In the genomic region with DNA sequence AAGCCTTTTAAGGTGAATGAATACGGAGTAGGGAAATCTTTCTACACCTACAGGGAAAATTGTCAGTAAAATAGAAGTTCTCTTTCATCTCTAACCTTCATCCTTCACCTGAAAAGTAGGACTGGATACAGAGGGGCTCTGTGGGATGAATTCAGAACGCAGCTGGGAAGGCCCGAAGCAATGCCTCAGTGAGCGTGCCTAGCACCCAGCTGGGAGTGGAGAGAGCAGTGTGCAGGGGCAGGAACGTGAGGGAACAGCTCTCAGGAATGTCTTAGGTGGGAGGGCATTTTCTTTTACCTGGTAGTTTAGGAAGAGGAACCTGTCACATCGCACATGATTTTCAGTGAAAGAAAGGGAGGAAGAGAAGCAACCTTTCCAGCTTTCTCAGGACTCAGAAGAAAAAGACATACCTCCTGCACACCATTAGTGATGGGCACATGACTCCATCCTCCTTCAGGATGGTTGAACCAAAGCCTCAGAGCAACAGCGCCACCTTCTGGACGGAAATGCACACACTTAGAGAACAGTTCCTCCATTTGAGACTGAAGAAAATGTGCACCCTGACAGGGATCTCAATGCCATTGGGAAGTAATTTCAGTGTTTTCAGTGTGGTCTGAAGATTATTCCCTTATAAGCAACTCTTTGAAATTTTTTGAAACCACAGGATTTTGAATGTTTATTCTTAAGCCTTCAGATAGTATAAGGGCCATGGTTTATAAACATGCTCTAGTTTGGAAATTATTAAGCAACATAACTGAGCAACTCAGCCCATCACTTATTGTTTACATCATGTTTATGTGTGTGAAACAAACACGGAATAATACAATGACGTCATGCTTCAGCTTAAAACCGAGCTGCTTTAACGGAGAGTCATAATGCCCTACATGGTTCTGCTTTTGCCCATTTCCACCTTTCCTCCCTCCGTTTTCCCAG, we compare ENCODE assay signal across 8 mouse cellular contexts.
DNase-seq lines count a peak whose midpoint lies in the region; ATAC-seq and TF ChIP-seq lines count a peak whose summit lies in the region.

No protein-coding gene starts in this region.

- H3K27ac ChIP-seq in heart, embryonic 12.5 days (ENCODE audit: poor library complexity, severe bottlenecking) = no peak overlapping the region
- H3K27ac ChIP-seq in left cerebral cortex, adult 2 months = no peak overlapping the region
- H3K27ac ChIP-seq in midbrain, embryonic 11.5 days (ENCODE audit: low read depth, low read length) = no peak overlapping the region
- H3K27ac ChIP-seq in small intestine, adult 2 months (ENCODE audit: insufficient read depth, low read depth, low read length) = no peak overlapping the region

- no peak for ATAC-seq in heart, embryonic 12.5 days (ENCODE audit: insufficient number of reproducible peaks, low FRiP score)
- ATAC-seq in midbrain, embryonic 11.5 days (ENCODE audit: low FRiP score) = peak; percentile 84

- WGBS in heart, embryonic 12.5 days = 24% methylated on average over 13 of the region's 13 CpGs
- 26% methylated on average over 13 of the region's 13 CpGs for WGBS in midbrain, embryonic 11.5 days
- 30% methylated on average over 13 of the region's 13 CpGs for WGBS in small intestine, adult 2 months

- peak; percentile 89 for DNase-seq in heart, adult 11 months
- peak; percentile 58 to 78 for DNase-seq in cerebellum, postnatal 25 days
- DNase-seq in gastrocnemius, adult 18-20 months (ENCODE audit: low spot score) = peak; percentile 69
- DNase-seq in induced T-regulatory cell, adult 2 months (ENCODE audit: low read depth) = peak; percentile 22
- peak; percentile 67 to 76 for DNase-seq in left cerebral cortex, adult 2 months (ENCODE audit: extremely low spot score in 1 of 2, low spot score in 2 of 2)
- DNase-seq in midbrain, embryonic 11.5 days (ENCODE audit: low spot score, missing footprints) = peak; percentile 97

- H3K9me3 ChIP-seq in heart, embryonic 12.5 days (replicated peaks) = no peaks in the 10 kb centered on the region
- H3K9me3 ChIP-seq in midbrain, embryonic 11.5 days (ENCODE audit: control insufficient read depth, low read length) = no peaks in the 10 kb centered on the region

- H3K27me3 ChIP-seq in heart, embryonic 12.5 days (replicated peaks) = no peaks in the 10 kb centered on the region
- no peaks in the 10 kb centered on the region for H3K27me3 ChIP-seq in midbrain, embryonic 11.5 days (ENCODE audit: control insufficient read depth, insufficient read depth, low read length)
- no peaks in the 10 kb centered on the region for H3K27me3 ChIP-seq in small intestine, adult 2 months (ENCODE audit: control insufficient read depth, insufficient read depth, low read length)

- H3K4me1 ChIP-seq in heart, embryonic 12.5 days (replicated peaks) = no peaks in the 10 kb centered on the region
- H3K4me1 ChIP-seq in midbrain, embryonic 11.5 days (ENCODE audit: control insufficient read depth, insufficient read depth, low read length) = no peaks in the 10 kb centered on the region
- H3K4me1 ChIP-seq in small intestine, adult 2 months (ENCODE audit: control insufficient read depth, insufficient read depth, insufficient read length, low read length) = no peaks in the 10 kb centered on the region

- peak; percentile 83 for TF ChIP-seq CTCF in left cerebral cortex, adult 2 months (IDR thresholded peaks at IDR 0.05)
- peak; percentile 37; the same call in 1 of the 2 replicates for TF ChIP-seq CTCF in small intestine, adult 2 months (IDR thresholded peaks at IDR 0.05; ENCODE audit: extremely low read depth, insufficient read length, insufficient replicate concordance, low read depth, low read length)

- no peak overlapping the region for H3K4me3 ChIP-seq in heart, embryonic 12.5 days
- no peak overlapping the region for H3K4me3 ChIP-seq in left cerebral cortex, adult 2 months
- no peak overlapping the region for H3K4me3 ChIP-seq in midbrain, embryonic 11.5 days (ENCODE audit: low read depth, low read length)
- H3K4me3 ChIP-seq in small intestine, adult 2 months (ENCODE audit: low read depth, low read length) = no peak overlapping the region

- intact Hi-C loops in left cerebral cortex, adult 2 months (cut with DNase I) = loop anchor here (5.0 to 10.0 kb wide), 3 partner anchors 447 to 700 kb away; no protein-coding TSS in a partner anchor

- H3K36me3 ChIP-seq in heart, embryonic 12.5 days = no peaks in the 10 kb centered on the region
- H3K36me3 ChIP-seq in midbrain, embryonic 11.5 days (ENCODE audit: control insufficient read depth, insufficient read depth, low read length) = no peaks in the 10 kb centered on the region
- no peaks in the 10 kb centered on the region for H3K36me3 ChIP-seq in small intestine, adult 2 months (ENCODE audit: control insufficient read depth, insufficient read depth, low read length)

- H3K4me2 ChIP-seq in heart, embryonic 12.5 days = no peak overlapping the region
- no peak overlapping the region for H3K4me2 ChIP-seq in midbrain, embryonic 11.5 days

- no peak overlapping the region for H3K9ac ChIP-seq in heart, embryonic 12.5 days
- H3K9ac ChIP-seq in midbrain, embryonic 11.5 days (ENCODE audit: low read length) = no peak overlapping the region

- TF ChIP-seq POLR2A in small intestine, adult 2 months (IDR thresholded peaks at IDR 0.05; ENCODE audit: low read depth, low read length) = no peak

Comparison
In these comparisons a context has a peak if more than half of its experiments do, and no peak if none do; other contexts are left out.
1. DNase-seq: peak in every context shown above with its lines; median percentile 97 in midbrain, embryonic 11.5 days; 89 in heart, adult 11 months; 72 in left cerebral cortex, adult 2 months; 69 in gastrocnemius, adult 18-20 months; 68 in cerebellum, postnatal 25 days; 22 in induced T-regulatory cell, adult 2 months.